Mouse (Mus musculus) CH12.LX (cell line): ENCODE measurements at regions not wholly inside any gene's neighbourhood (a gene's known extent, or its start where the extent isn't known, plus 50 kb on each side); places are given as distances from the start of the nearest gene placed in this dataset.

Source experiments
- DNase-seq: peaks from one replicate; pipeline ENCODE4 v3.0.0-alpha.2; 2013; ENCODE audit errors: extremely low read depth
- H3K27ac ChIP-seq: 2 replicates; pipeline ENCODE4 v1.5.1; 2012; ENCODE audit warnings: low read depth, mild to moderate bottlenecking, control low read depth, moderate library complexity; ENCODE audit not compliant: insufficient read depth
- H3K27me3 ChIP-seq: replicated peaks from 2 replicates; pipeline ENCODE3; 2012; ENCODE audit warnings: inconsistent platforms
- H3K36me3 ChIP-seq, 2 experiments: replicated peaks in 1 of 2; 2 replicates each; pipeline versions ENCODE3 to v1.6.1; 2012; ENCODE audit warnings: inconsistent platforms in 1 of 2, low read length in 1 of 2, mild to moderate bottlenecking in 1 of 2, mixed read lengths in 1 of 2, moderate library complexity in 1 of 2; ENCODE audit not compliant: control insufficient read depth in 1 of 2, insufficient read depth in 1 of 2
- H3K4me1 ChIP-seq, 2 experiments: 2 replicates each; pipeline ENCODE4 v1.6.1; 2012; ENCODE audit warnings: inconsistent platforms in 1 of 2, moderate library complexity in 1 of 2; ENCODE audit not compliant: insufficient read depth in 2 of 2, control insufficient read depth in 1 of 2
- H3K4me2 ChIP-seq: 2 replicates; pipeline ENCODE4 v1.6.1; 2012; ENCODE audit warnings: low read depth, mild to moderate bottlenecking, control low read depth; ENCODE audit not compliant: poor library complexity, insufficient read depth, severe bottlenecking
- H3K4me3 ChIP-seq, 3 experiments: fragments of 150-350 bp in 1 of 3; sonication (generic) in 1 of 3; replicated peaks in 1 of 3; 2 replicates each; pipeline versions ENCODE3 to v1.5.1; 2011 to 2012; ENCODE audit warnings: low read depth in 2 of 3, low read length in 2 of 3, mild to moderate bottlenecking in 2 of 3, moderate library complexity in 2 of 3, control low read depth in 1 of 3, improper control_type of control experiment in 1 of 3, inconsistent platforms in 1 of 3, mixed read lengths in 1 of 3; ENCODE audit not compliant: poor library complexity in 1 of 3
- H3K79me2 ChIP-seq: replicated peaks from 2 replicates; pipeline ENCODE4 v1.6.1; 2012; ENCODE audit warnings: mild to moderate bottlenecking, moderate library complexity; ENCODE audit not compliant: control insufficient read depth, poor library complexity, insufficient read depth, severe bottlenecking; ENCODE audit errors: extremely low read depth
- H3K9ac ChIP-seq: 2 replicates; pipeline ENCODE4 v1.6.1; 2012; ENCODE audit warnings: low read depth, mild to moderate bottlenecking, control low read depth, moderate library complexity; ENCODE audit not compliant: insufficient read depth
- H3K9me3 ChIP-seq: replicated peaks from 2 replicates; pipeline ENCODE3; 2012; ENCODE audit warnings: low read length, inconsistent platforms, mixed read lengths
- BHLHE40 ChIP-seq: IDR thresholded peaks from 2 replicates; pipeline ENCODE4 v1.6.1; 2011; ENCODE audit warnings: mild to moderate bottlenecking, low read depth, low read length, improper control_type of control experiment
- CHD1 ChIP-seq: IDR thresholded peaks from 2 replicates; pipeline ENCODE4 v1.6.1; 2012; ENCODE audit warnings: low read depth, low read length, improper control_type of control experiment, inconsistent platforms
- CTCF ChIP-seq, 2 experiments: IDR thresholded peaks in 1 of 2; conservative IDR thresholded peaks in 1 of 2; 2 replicates each; pipeline ENCODE4 v1.5.1; 2011 to 2012; ENCODE audit warnings: low read depth in 2 of 2, low read length in 2 of 2, improper control_type of control experiment in 1 of 2, inconsistent platforms in 1 of 2, mild to moderate bottlenecking in 1 of 2, moderate library complexity in 1 of 2
- E2F4 ChIP-seq: IDR thresholded peaks from 2 replicates; pipeline ENCODE4 v1.6.1; 2011; ENCODE audit warnings: low read depth, low read length, improper control_type of control experiment; ENCODE audit not compliant: insufficient replicate concordance
- ELF1 ChIP-seq: IDR thresholded peaks from 2 replicates; pipeline ENCODE4 v1.6.1; 2014; ENCODE audit warnings: low read depth, mild to moderate bottlenecking, inconsistent platforms, low read length, improper control_type of control experiment
- ETS1 ChIP-seq: conservative IDR thresholded peaks from 2 replicates; pipeline ENCODE4 v1.6.1; 2012; ENCODE audit warnings: low read depth, mild to moderate bottlenecking, inconsistent platforms, low read length, improper control_type of control experiment, moderate library complexity
- JUND ChIP-seq: conservative IDR thresholded peaks from 2 replicates; pipeline ENCODE4 v1.6.1; 2011; ENCODE audit warnings: low read depth, low read length, improper control_type of control experiment
- KAT2A ChIP-seq: IDR thresholded peaks from 2 replicates; pipeline ENCODE4 v1.6.1; 2012; ENCODE audit warnings: low read length, improper control_type of control experiment, inconsistent platforms; ENCODE audit not compliant: insufficient replicate concordance
- MAX ChIP-seq: IDR thresholded peaks from 2 replicates; pipeline ENCODE4 v1.6.1; 2011; ENCODE audit warnings: low read length, improper control_type of control experiment
- MYC ChIP-seq: IDR thresholded peaks from 2 replicates; pipeline ENCODE4 v1.6.1; 2011; ENCODE audit warnings: low read depth, mild to moderate bottlenecking, improper control_type of control experiment, low read length
- POLR2A ChIP-seq: IDR thresholded peaks from 2 replicates; pipeline ENCODE4 v1.6.1; 2011; ENCODE audit warnings: low read depth, mild to moderate bottlenecking, improper control_type of control experiment, low read length
- POLR2AphosphoS2 ChIP-seq: IDR thresholded peaks from 2 replicates; pipeline ENCODE4 v1.6.1; 2011; ENCODE audit warnings: low read depth, low read length, improper control_type of control experiment
- RCOR1 ChIP-seq: conservative IDR thresholded peaks from 2 replicates; pipeline ENCODE4 v1.6.1; 2012; ENCODE audit warnings: low read depth, mild to moderate bottlenecking, inconsistent platforms, low read length, improper control_type of control experiment
- SMC3 ChIP-seq: IDR thresholded peaks from 2 replicates; pipeline ENCODE4 v1.6.1; 2011; ENCODE audit warnings: low read depth, low read length, improper control_type of control experiment
- TBP ChIP-seq: conservative IDR thresholded peaks from 2 replicates; pipeline ENCODE4 v1.6.1; 2011; ENCODE audit warnings: low read depth, low read length, improper control_type of control experiment
- USF1 ChIP-seq: IDR thresholded peaks from 2 replicates; pipeline ENCODE4 v1.6.1; 2014; ENCODE audit warnings: low read depth, mild to moderate bottlenecking, inconsistent platforms, low read length, improper control_type of control experiment
- ZKSCAN1 ChIP-seq: IDR thresholded peaks from 2 replicates; pipeline ENCODE4 v1.6.1; 2012; ENCODE audit warnings: low read depth, inconsistent platforms, low read length, improper control_type of control experiment, borderline replicate concordance
- ZMIZ1 ChIP-seq: IDR thresholded peaks from 2 replicates; pipeline ENCODE4 v1.6.1; 2012; ENCODE audit warnings: low read depth, mild to moderate bottlenecking, inconsistent platforms, low read length, improper control_type of control experiment
- ZNF384 ChIP-seq: IDR thresholded peaks from 2 replicates; pipeline ENCODE4 v1.6.1; 2012; ENCODE audit warnings: low read depth, low read length, improper control_type of control experiment, inconsistent platforms
- dilution Hi-C: fragments of 300-500 bp; cut with MboI; formaldehyde crosslinking; loops from 2 replicates; pipeline ENCODE4 v1.14.3; 2020; ENCODE audit warnings: low sequenced_read_pairs; ENCODE audit not compliant: extremely low pct_unique_long_range_greater_than_20kb, extremely low pct_ligation_motif_present
- in situ Hi-C: fragments of 300-500 bp; cut with MboI; formaldehyde crosslinking; loops from 3 replicates; pipeline ENCODE4 v1.14.3; 2019; ENCODE audit warnings: low sequenced_read_pairs, low pct_ligation_motif_present, low pct_unique_long_range_greater_than_20kb, mixed read lengths

DNA sequence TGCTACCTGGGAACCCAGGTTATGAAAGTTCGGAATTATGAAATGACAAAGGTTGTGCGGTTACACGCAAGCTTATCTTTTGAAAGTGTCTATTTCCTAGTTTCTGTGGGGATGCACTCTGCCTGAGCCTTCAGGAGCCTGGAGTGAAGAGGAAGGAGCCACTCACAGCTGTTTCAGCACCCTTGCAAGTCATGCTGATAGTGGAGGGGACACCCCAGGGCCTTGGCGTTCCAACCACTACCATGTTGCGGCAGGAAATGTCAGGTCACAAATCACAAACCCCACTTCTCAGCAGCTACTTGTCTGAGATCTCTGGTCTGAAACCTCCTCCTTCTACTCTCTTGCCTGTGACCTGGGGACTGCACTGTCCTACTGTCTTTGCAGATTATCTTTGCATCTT, 178.3 kb downstream of the Pten start (continued):
- TF ChIP-seq ZKSCAN1 (no peak), MYC (peak; percentile 87), SMC3 (peak; percentile 42), ETS1 (peak; percentile 93), TBP (peak; percentile 64), JUND (peak; percentile 72; the same call in 1 of the 2 replicates), ZNF384 (0 out of 2 replicates have a peak, but pooled peaks have one; percentile 27), RCOR1 (peak; percentile 87), POLR2A (no peak), E2F4 (no peak), ELF1 (peak; percentile 38; the same call in 1 of the 2 replicates), ZMIZ1 (no peak), BHLHE40 (peak; percentile 90)

- no peak for DNase-seq
- TF ChIP-seq USF1 = no peak
- no peak for TF ChIP-seq CHD1
- TF ChIP-seq BHLHE40 = no peak
- no peak for TF ChIP-seq TBP
- TF ChIP-seq POLR2AphosphoS2 = no peak
- TF ChIP-seq RCOR1 = no peak
- TF ChIP-seq ELF1 = no peak
- no peak for TF ChIP-seq JUND
- no peak for TF ChIP-seq KAT2A
- TF ChIP-seq CTCF (conservative IDR thresholded peaks at IDR 0.05 in 1 of 2, IDR thresholded peaks at IDR 0.05 in 1 of 2; ENCODE audit: low read depth in 2 of 2, low read length in 2 of 2) = no peak
- TF ChIP-seq E2F4 = no peak
- TF ChIP-seq SMC3 = no peak
- no peak for TF ChIP-seq ZKSCAN1
- no peak for TF ChIP-seq MAX
- TF ChIP-seq MYC = no peak
- Histone ChIP-seq H3K4me2 (no peak overlapping the region), H3K36me3 (no peaks in the 10 kb centered on the region), H3K9ac (no peak overlapping the region), H3K4me3 (no peak overlapping the region), H3K79me2 (no peaks in the 10 kb centered on the region), H3K4me1 (peaks cover 16 to 55% of the 10 kb centered on the region in 2 experiments), H3K27me3 (no peaks in the 10 kb centered on the region), H3K27ac (no peak overlapping the region), H3K9me3 (no peaks in the 10 kb centered on the region)
- in situ Hi-C loops (no loop called here), dilution Hi-C loops (no loop called here)
These were observed 180.3 kb downstream of the Pten start for GRCm38 (mm10) chr19:32937591-32937990.
